Mouse (Mus musculus) megakaryocyte, embryonic 14.5 days (primary cell): ENCODE results near the gene Gm36864.

ENCODE experiments used
- FLI1 ChIP-seq: IDR thresholded peaks from 2 replicates; pipeline ENCODE4 v1.6.1; 2012; ENCODE audit warnings: low read length, inconsistent platforms, mixed read lengths
- GATA1 ChIP-seq: IDR thresholded peaks from 3 replicates; pipeline ENCODE4 v1.6.1; 2012; ENCODE audit warnings: mixed read lengths, low read length, inconsistent platforms, borderline replicate concordance

DNA sequence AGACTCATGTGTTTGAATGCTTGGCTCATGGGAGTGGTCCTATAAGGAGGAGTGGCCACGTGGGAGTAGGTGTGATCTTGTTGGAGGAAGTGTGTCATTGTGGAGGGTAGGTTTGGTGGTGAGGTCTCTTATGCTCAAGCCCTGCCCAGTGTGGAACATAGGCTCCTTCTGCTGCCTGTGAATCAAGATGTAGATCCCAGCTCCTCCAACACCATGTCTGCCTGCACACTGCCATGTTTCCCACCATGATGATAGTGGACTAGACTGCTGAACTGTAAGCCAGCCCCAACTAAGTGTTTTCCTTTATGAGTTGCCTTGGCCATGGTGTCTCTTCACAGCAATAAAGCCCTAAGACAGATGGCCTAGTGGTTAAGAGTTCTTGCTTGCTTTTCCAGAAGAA is 8.1 kb downstream of the Gm36864 start:
- TF ChIP-seq GATA1 (no peak), FLI1 (no peak)
